In genomic region chr11:21870863-21871262, GRCm38 (mm10) we compare ENCODE assay signal across 29 mouse cellular contexts.
DNase-seq lines count a peak whose midpoint lies in the region; ATAC-seq and TF ChIP-seq lines count a peak whose summit lies in the region.
"Had no signal": no experiment of that assay in that cellular context is flagged by ENCODE, and none has a peak within 500 bp of the region (broad histone marks: within the 10 kb centered on the region; RNA-seq: fewer than 3 reads in every experiment).

No protein-coding gene starts in this region.

- no peaks in the 10 kb centered on the region for H3K4me1 ChIP-seq in forebrain, embryonic 13.5 days
- H3K4me1 ChIP-seq in forebrain, embryonic 11.5 days (replicated peaks; ENCODE audit: control insufficient read depth, insufficient read depth, low read length): no peaks in the 10 kb centered on the region
- no peaks in the 10 kb centered on the region for H3K4me1 ChIP-seq in forebrain, embryonic 16.5 days (replicated peaks; ENCODE audit: control insufficient read depth, insufficient read depth, low read length)
- H3K4me1 ChIP-seq in liver, postnatal 0 days (ENCODE audit: insufficient read depth): no peaks in the 10 kb centered on the region
- H3K4me1 ChIP-seq: embryonic facial prominence, embryonic 13.5 days; heart, embryonic 12.5 days; heart, embryonic 15.5 days; hindbrain, embryonic 13.5 days; intestine, embryonic 15.5 days had no signal

- no peak overlapping the region for H3K4me2 ChIP-seq in forebrain, embryonic 13.5 days
- no peak overlapping the region for H3K4me2 ChIP-seq in forebrain, embryonic 11.5 days (ENCODE audit: low read depth, low read length, severe bottlenecking)
- no peak overlapping the region for H3K4me2 ChIP-seq in forebrain, embryonic 16.5 days (ENCODE audit: low read length)
- no peak overlapping the region for H3K4me2 ChIP-seq in liver, postnatal 0 days (ENCODE audit: low read depth, low read length)
- H3K4me2 ChIP-seq: embryonic facial prominence, embryonic 13.5 days; heart, embryonic 12.5 days; heart, embryonic 15.5 days; hindbrain, embryonic 13.5 days; intestine, embryonic 15.5 days had no signal

- no peak overlapping the region for H3K9ac ChIP-seq in forebrain, embryonic 13.5 days
- no peak overlapping the region for H3K9ac ChIP-seq in forebrain, embryonic 11.5 days (ENCODE audit: low read length)
- H3K9ac ChIP-seq in forebrain, embryonic 16.5 days (replicated peaks; ENCODE audit: low read depth, low read length): no peak overlapping the region
- H3K9ac ChIP-seq in liver, postnatal 0 days (replicated peaks): no peak overlapping the region
- H3K9ac ChIP-seq: embryonic facial prominence, embryonic 13.5 days; heart, embryonic 12.5 days; heart, embryonic 15.5 days; hindbrain, embryonic 13.5 days; intestine, embryonic 15.5 days had no signal

- H3K4me3 ChIP-seq in forebrain, embryonic 13.5 days: no peak overlapping the region
- no peak overlapping the region for H3K4me3 ChIP-seq in forebrain, embryonic 11.5 days (ENCODE audit: low read depth, low read length)
- H3K4me3 ChIP-seq in forebrain, embryonic 16.5 days (replicated peaks; ENCODE audit: low read length): no peak overlapping the region
- no peak overlapping the region for H3K4me3 ChIP-seq in liver, postnatal 0 days (ENCODE audit: low read depth, low read length)
- H3K4me3 ChIP-seq: embryonic facial prominence, embryonic 13.5 days; gastrocnemius, adult 2 months; heart, embryonic 12.5 days; heart, embryonic 15.5 days; hindbrain, embryonic 10.5 days; hindbrain, embryonic 13.5 days; intestine, embryonic 15.5 days had no signal

- H3K27me3 ChIP-seq in forebrain, embryonic 13.5 days: no peaks in the 10 kb centered on the region
- no peaks in the 10 kb centered on the region for H3K27me3 ChIP-seq in forebrain, embryonic 11.5 days (ENCODE audit: control insufficient read depth, insufficient read depth, low read length)
- no peaks in the 10 kb centered on the region for H3K27me3 ChIP-seq in forebrain, embryonic 16.5 days (replicated peaks; ENCODE audit: control insufficient read depth, insufficient read depth, low read length)
- H3K27me3 ChIP-seq in liver, postnatal 0 days (ENCODE audit: insufficient read depth, low read length): no peaks in the 10 kb centered on the region
- H3K27me3 ChIP-seq: CH12.LX; embryonic facial prominence, embryonic 13.5 days; heart, embryonic 12.5 days; heart, embryonic 15.5 days; hindbrain, embryonic 13.5 days; intestine, embryonic 15.5 days; Patski had no signal

- no peak for TF ChIP-seq EP300 in liver, postnatal 0 days (IDR thresholded peaks at IDR 0.05; ENCODE audit: low read depth)

- H3K27ac ChIP-seq in forebrain, embryonic 13.5 days: no peak overlapping the region
- H3K27ac ChIP-seq in forebrain, embryonic 11.5 days (ENCODE audit: low read depth, low read length): no peak overlapping the region
- no peak overlapping the region for H3K27ac ChIP-seq in forebrain, embryonic 16.5 days (ENCODE audit: low read length)
- no peak overlapping the region for H3K27ac ChIP-seq in liver, postnatal 0 days (ENCODE audit: low read depth)
- H3K27ac ChIP-seq: embryonic facial prominence, embryonic 13.5 days; gastrocnemius, adult 2 months; heart, embryonic 15.5 days; hindbrain, embryonic 10.5 days; hindbrain, embryonic 13.5 days; intestine, embryonic 15.5 days had no signal

- DNase-seq in forebrain, embryonic 11.5 days (ENCODE audit: low spot score): no peak
- DNase-seq in frontal cortex, adult 2 months (ENCODE audit: extremely low spot score in 1 of 2, low spot score in 1 of 2): no peak
- DNase-seq in liver, postnatal 0 days: no peak
- DNase-seq in embryo, embryonic 10.5 days (ENCODE audit: low spot score): no peak
- DNase-seq: adrenal gland, adult 2 months; adrenal gland, postnatal 14 days; B cell, adult 2 months; cerebellum, adult 18-20 months; cerebellum, adult 9-10 months; gastrocnemius, adult 2 months; gastrocnemius, postnatal 14 days; heart, adult 11 months; heart, postnatal 10 days; heart, postnatal 36 days; kidney, adult 11 months; kidney, adult 8-10 months had no signal

- no peak for TF ChIP-seq CTCF in liver, postnatal 0 days (IDR thresholded peaks at IDR 0.05; ENCODE audit: low read depth)

- 82% methylated on average over 1 of the region's 1 CpGs for WGBS in forebrain, embryonic 13.5 days
- 97% methylated on average over 1 of the region's 1 CpGs for WGBS in forebrain, embryonic 11.5 days
- 61% methylated on average over 1 of the region's 1 CpGs for WGBS in forebrain, embryonic 16.5 days
- WGBS in liver, postnatal 0 days (ENCODE audit: insufficient replicate concordance): 67% methylated on average over 1 of the region's 1 CpGs

- H3K36me3 ChIP-seq in forebrain, embryonic 13.5 days (ENCODE audit: poor library complexity, severe bottlenecking): no peaks in the 10 kb centered on the region
- H3K36me3 ChIP-seq in forebrain, embryonic 11.5 days (ENCODE audit: control insufficient read depth, insufficient read depth, low read length): no peaks in the 10 kb centered on the region
- H3K36me3 ChIP-seq in forebrain, embryonic 16.5 days (ENCODE audit: control insufficient read depth, insufficient read depth): no peaks in the 10 kb centered on the region
- H3K36me3 ChIP-seq in liver, postnatal 0 days (replicated peaks; ENCODE audit: insufficient read depth, low read length): no peaks in the 10 kb centered on the region
- H3K36me3 ChIP-seq: embryonic facial prominence, embryonic 13.5 days; G1E; heart, embryonic 12.5 days; heart, embryonic 15.5 days; hindbrain, embryonic 10.5 days; hindbrain, embryonic 13.5 days; intestine, embryonic 15.5 days had no signal

- peak; percentile 71; the same call in 1 of the 2 replicates for ATAC-seq in forebrain, embryonic 13.5 days
- no peak for ATAC-seq in forebrain, embryonic 11.5 days (replicated peaks; ENCODE audit: low FRiP score)
- peak; percentile 38; the same call in 1 of the 2 replicates for ATAC-seq in frontal cortex, adult (ENCODE audit: low TSS enrichment)
- peak; percentile 92 for ATAC-seq in forebrain, embryonic 16.5 days
- ATAC-seq in liver, postnatal 0 days: no peak
- ATAC-seq: hindbrain, embryonic 16.5 days; intestine, embryonic 15.5 days; Patski had no signal

- H3K9me3 ChIP-seq in forebrain, embryonic 13.5 days (replicated peaks): no peaks in the 10 kb centered on the region
- H3K9me3 ChIP-seq in forebrain, embryonic 11.5 days (ENCODE audit: control insufficient read depth, low read length): no peaks in the 10 kb centered on the region
- H3K9me3 ChIP-seq in forebrain, embryonic 16.5 days (ENCODE audit: control insufficient read depth, low read length): no peaks in the 10 kb centered on the region
- H3K9me3 ChIP-seq in liver, postnatal 0 days (ENCODE audit: low read length): no peaks in the 10 kb centered on the region
- H3K9me3 ChIP-seq: embryonic facial prominence, embryonic 13.5 days; G1E; heart, embryonic 12.5 days; heart, embryonic 15.5 days; hindbrain, embryonic 10.5 days; intestine, embryonic 15.5 days had no signal

Comparison
In these comparisons a context has a peak if more than half of its experiments do, and no peak if none do; other contexts are left out.
1. ATAC-seq: peak in forebrain, embryonic 13.5 days (single experiment), frontal cortex, adult (single experiment) and forebrain, embryonic 16.5 days (single experiment); none in forebrain, embryonic 11.5 days (single experiment) and liver, postnatal 0 days (single experiment).